Mouse (Mus musculus) liver, postnatal 0 days (tissue): ENCODE data around the gene Nudt5.

Experiments used
- CTCF ChIP-seq: sonication (generic); IDR thresholded peaks from 2 replicates; pipeline ENCODE4 v1.5.1; 2016; ENCODE audit warnings: antibody characterized with exemption, low read depth
- EP300 ChIP-seq: IDR thresholded peaks from 2 replicates; pipeline ENCODE4 v1.6.1; 2016; ENCODE audit warnings: antibody characterized with exemption, low read depth, mild to moderate bottlenecking

DNA sequence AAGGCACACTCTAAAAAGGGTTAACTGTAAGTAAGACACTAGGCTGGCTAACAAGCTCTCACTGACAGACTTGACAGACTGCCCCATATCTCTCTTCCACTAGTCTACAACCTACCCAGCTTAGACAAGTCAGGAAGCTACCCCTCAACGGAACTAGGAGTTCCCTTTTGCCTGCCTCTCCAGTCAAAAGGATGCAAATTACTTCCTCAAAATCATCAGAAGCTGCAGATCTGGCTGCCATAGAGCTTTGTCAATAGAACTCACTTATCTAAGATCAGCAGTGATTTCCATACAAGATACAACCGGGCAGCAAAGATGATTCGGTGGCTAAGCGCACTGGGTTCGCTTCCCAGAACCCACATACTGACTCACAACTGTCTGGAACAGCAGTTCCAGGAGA lies 20.1 kb upstream of the Nudt5 start:
- TF ChIP-seq CTCF: no peak
- TF ChIP-seq EP300: no peak
